Mouse (Mus musculus) liver, adult 2 months (tissue): ENCODE measurements around the gene Ncor1. TPM values are rescaled to one million over a fixed set of nuclear protein-coding genes. Genes with fewer than 3 reads are reported as not detected.
A peak's percentile ranks its signal among the peaks of the same experiment; 100 is the strongest.

Experiments
- DNase-seq: peaks from one replicate; pipeline ENCODE4 v3.0.0-alpha.2; 2011; ENCODE audit warnings: low read depth, low spot score; ENCODE audit errors: extremely low read depth
- H3K27ac ChIP-seq: fragments of 200-500 bp; replicated peaks from 2 replicates; pipeline ENCODE4 v1.5.1; 2012; ENCODE audit warnings: low read depth, mild to moderate bottlenecking, control low read depth, inconsistent platforms, low read length; ENCODE audit not compliant: insufficient read depth
- H3K27me3 ChIP-seq: fragments of 200-500 bp; 2 replicates; pipeline ENCODE4 v1.6.1; 2012; ENCODE audit warnings: mild to moderate bottlenecking, moderate library complexity, low read length, inconsistent platforms; ENCODE audit not compliant: control insufficient read depth, insufficient read depth
- H3K36me3 ChIP-seq: fragments of 200-500 bp; 2 replicates; pipeline ENCODE4 v1.6.1; 2012; ENCODE audit warnings: low read length, inconsistent platforms; ENCODE audit not compliant: control insufficient read depth, insufficient read depth
- H3K4me1 ChIP-seq: fragments of 200-500 bp; 2 replicates; pipeline ENCODE4 v1.6.1; 2011; ENCODE audit warnings: low read length; ENCODE audit not compliant: control insufficient read depth, insufficient read depth
- H3K4me3 ChIP-seq: fragments of 200-500 bp; 2 replicates; pipeline ENCODE4 v1.5.1; 2011; ENCODE audit warnings: low read depth, mild to moderate bottlenecking, control low read depth, low read length, moderate library complexity; ENCODE audit not compliant: insufficient read depth
- H3K79me2 ChIP-seq: fragments of 200-500 bp; 2 replicates; pipeline ENCODE4 v1.6.1; 2012; ENCODE audit warnings: inconsistent platforms, mild to moderate bottlenecking, low read length, moderate library complexity; ENCODE audit not compliant: control insufficient read depth, insufficient read depth
- H3K9ac ChIP-seq: fragments of 200-500 bp; 2 replicates; pipeline ENCODE4 v1.6.1; 2012; ENCODE audit warnings: low read depth, mild to moderate bottlenecking, control low read depth, inconsistent platforms, low read length
- CTCF ChIP-seq: fragments of 200-500 bp; IDR thresholded peaks from 2 replicates; pipeline ENCODE4 v1.5.1; 2011; ENCODE audit warnings: low read depth, low read length, control low read depth
- POLR2A ChIP-seq: fragments of 200-500 bp; IDR thresholded peaks from 2 replicates; pipeline ENCODE4 v1.6.1; 2011; ENCODE audit warnings: low read length, control low read depth; ENCODE audit not compliant: insufficient read depth; ENCODE audit errors: extremely low read depth
- WGBS: fragments of 180-500 bp; shearing (Covaris S2); methylation state at CpG from one replicate; pipeline ENCODE4 v1.1.7; 2018; 5-methylcytosine and 5-hydroxymethylcytosine counted together
- polyA plus RNA-seq: library from polyadenylated mRNA; depleted of rRNA; stranded (reverse); fragments of >200 nt; gene quantifications from 2 replicates; pipeline ENCODE4 v1.2.3, GENCODE M21; 2012
- total RNA-seq: library from RNA; depleted of rRNA; stranded (reverse); fragments of >200 nt; gene quantifications from 2 replicates; pipeline ENCODE4 v1.2.3, GENCODE M21; 2014

Ncor1 gene
- total and polyA plus RNA-seq, 2 experiments, result 46.8 to 51.4 TPM

DNA sequence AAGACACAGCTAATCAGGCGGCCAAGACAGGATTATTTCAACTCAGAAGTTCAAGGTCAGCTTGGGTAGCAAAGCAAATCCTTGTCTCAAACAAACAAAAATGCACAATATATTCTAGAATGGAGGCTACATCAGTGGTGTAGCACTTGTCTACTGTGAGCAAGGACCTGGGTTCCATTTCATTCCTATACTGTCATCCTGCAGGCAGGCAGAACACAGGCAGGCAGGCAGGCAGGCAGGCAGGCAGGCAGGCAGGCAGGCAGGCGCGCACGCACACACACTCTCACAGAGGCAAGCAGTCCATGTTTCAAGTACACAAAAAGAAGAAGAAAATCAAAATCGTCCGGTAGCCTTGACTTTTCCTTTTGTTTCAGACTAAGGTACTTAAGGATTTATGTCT, 9.4 kb downstream of the Ncor1 start:
- TF ChIP-seq POLR2A (no peak), CTCF (no peak)
- Histone ChIP-seq H3K36me3 (peaks cover 14% of the 10 kb centered on the region), H3K4me1 (peaks cover 10% of the 10 kb centered on the region; the same call in 1 of the 2 replicates), H3K79me2 (peaks cover 34% of the 10 kb centered on the region), H3K4me3 (no peak overlapping the region), H3K27ac (no peak overlapping the region), H3K9ac (0 out of 2 replicates have a peak overlapping the region, but pooled peaks have one; percentile 56), H3K27me3 (no peaks in the 10 kb centered on the region)
- no peak for DNase-seq
- 74% methylated on average over 6 of the region's 6 CpGs for WGBS

DNA sequence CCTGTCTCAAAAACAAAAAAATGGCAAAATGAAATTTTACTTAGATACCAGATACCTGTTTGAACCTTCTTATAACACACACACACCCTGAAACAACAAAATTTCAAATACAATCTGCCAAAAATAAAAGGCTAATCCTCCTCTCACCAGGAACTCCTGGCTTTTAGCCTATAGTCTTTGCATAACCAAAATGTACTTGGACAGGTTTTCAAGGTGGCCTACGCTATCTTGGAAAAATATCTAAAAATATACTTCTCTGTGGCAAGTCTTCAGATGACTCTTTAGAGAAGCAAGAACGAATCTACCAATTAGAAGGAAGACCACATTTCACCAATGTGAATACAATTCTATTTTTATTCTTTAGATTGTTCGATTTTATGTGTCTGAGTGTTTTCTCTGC, 12.5 kb downstream of the Ncor1 start:
- H3K4me3 ChIP-seq, result no peak overlapping the region
- no peak overlapping the region for H3K27ac ChIP-seq
- H3K27me3 ChIP-seq, result no peaks in the 10 kb centered on the region
- no peak overlapping the region for H3K9ac ChIP-seq
- peaks cover 7% of the 10 kb centered on the region; the same call in 1 of the 2 replicates for H3K4me1 ChIP-seq
- no peak for TF ChIP-seq POLR2A
- peaks cover 36% of the 10 kb centered on the region for H3K79me2 ChIP-seq
- no peak for DNase-seq
- WGBS, result 82% methylated on average over 3 of the region's 3 CpGs
- peaks cover 10% of the 10 kb centered on the region for H3K36me3 ChIP-seq

DNA sequence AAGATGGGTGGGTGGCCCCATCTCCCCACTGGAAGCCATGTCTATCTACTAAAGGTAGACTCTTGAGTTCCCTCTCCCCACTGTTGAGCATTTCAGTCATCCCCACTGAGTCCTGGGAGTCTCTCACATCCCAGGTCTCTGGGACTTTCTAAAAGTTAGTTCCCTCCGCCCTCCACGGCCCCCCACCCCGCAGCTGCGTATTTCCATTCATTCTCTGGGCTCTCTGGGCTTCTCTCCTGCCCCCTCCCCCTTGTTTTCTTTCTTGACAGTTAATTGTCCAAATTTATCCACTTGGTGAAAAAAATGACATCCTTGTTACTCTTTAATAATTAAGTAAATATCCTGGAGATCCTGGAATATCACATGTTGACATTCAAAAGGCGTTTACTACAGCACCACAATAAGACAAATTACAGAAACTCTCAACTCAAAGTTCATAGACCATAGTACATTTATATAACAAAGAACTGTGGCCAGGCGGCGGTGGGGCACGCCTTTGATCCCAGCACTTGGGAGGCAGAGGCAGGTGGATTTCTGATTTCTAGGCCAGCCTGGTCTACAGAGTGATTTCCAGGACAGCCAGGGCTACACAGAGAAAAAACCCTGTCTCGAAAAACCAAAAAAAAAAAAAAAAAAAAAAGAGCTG, 17.5 kb downstream of the Ncor1 start:
- H3K4me3 ChIP-seq, result no peak overlapping the region
- TF ChIP-seq POLR2A, result no peak
- no peak for TF ChIP-seq CTCF
- WGBS, result 60% methylated on average over 9 of the region's 9 CpGs
- no peak overlapping the region for H3K9ac ChIP-seq
- H3K4me1 ChIP-seq, result peaks cover 10% of the 10 kb centered on the region; the same call in 1 of the 2 replicates
- H3K79me2 ChIP-seq, result peaks cover 33% of the 10 kb centered on the region
- peak overlapping the region; percentile 82 for H3K27ac ChIP-seq
- DNase-seq, result peak; percentile 78
- H3K36me3 ChIP-seq, result peaks cover 5% of the 10 kb centered on the region; the same call in 1 of the 2 replicates
- H3K27me3 ChIP-seq, result no peaks in the 10 kb centered on the region

DNA sequence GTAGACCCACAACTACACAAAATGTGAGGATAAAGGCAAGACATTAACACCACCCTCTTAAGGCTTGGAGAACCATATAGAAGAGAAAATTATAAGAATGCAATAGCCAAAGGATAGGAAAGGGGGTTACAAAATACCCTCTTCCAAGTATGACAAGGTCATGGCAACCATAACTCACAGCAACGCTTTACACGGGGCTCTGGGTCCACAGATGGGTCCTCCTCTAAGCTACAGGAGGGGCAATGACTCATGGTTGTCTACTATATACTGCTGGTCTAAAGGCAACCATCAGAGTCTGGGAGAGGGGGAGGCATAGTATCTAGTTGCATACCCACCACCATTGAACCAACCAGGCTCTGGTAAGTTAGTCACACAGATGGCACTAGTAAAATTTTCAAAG, 26.1 kb downstream of the Ncor1 start:
- H3K4me3 ChIP-seq, result no peak overlapping the region
- peak overlapping the region; percentile 58 for H3K27ac ChIP-seq
- no peaks in the 10 kb centered on the region for H3K27me3 ChIP-seq
- peaks cover 22% of the 10 kb centered on the region for H3K4me1 ChIP-seq
- 91% methylated on average over 2 of the region's 2 CpGs for WGBS
- DNase-seq, result no peak
- peaks cover 16% of the 10 kb centered on the region; the same call in 1 of the 2 replicates for H3K79me2 ChIP-seq
- TF ChIP-seq POLR2A (no peak), CTCF (no peak)
- H3K9ac ChIP-seq, result no peak overlapping the region
- peaks cover 20% of the 10 kb centered on the region for H3K36me3 ChIP-seq

DNA sequence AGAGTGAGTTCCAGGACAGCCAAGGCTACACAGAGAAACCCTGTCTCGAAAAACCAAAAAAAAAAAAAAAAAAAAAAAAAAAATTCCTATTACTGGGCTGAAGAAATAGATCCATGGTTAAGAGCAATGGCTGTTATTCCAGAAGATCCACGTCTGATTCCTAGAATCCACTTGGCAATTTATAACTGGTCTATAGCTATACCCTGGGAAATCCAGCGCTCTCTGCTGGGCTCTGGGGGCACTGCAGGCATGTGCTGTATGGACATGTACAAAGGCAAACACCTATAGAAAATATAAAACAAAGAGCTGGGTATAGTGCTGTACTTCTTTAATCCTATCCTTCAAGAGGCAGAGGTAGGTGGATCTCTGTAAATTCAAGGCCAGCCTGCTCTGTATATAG, 31.2 kb downstream of the Ncor1 start:
- Histone ChIP-seq H3K4me1 (peaks cover 10% of the 10 kb centered on the region), H3K9ac (no peak overlapping the region), H3K4me3 (no peak overlapping the region), H3K27me3 (no peaks in the 10 kb centered on the region), H3K79me2 (peaks cover 15% of the 10 kb centered on the region; the same call in 1 of the 2 replicates), H3K27ac (no peak overlapping the region), H3K36me3 (peaks cover 24% of the 10 kb centered on the region)
- DNase-seq, result no peak
- TF ChIP-seq POLR2A, result no peak
- peak; percentile 62; the same call in 1 of the 2 replicates for TF ChIP-seq CTCF
- 63% methylated on average over 2 of the region's 3 CpGs for WGBS

DNA sequence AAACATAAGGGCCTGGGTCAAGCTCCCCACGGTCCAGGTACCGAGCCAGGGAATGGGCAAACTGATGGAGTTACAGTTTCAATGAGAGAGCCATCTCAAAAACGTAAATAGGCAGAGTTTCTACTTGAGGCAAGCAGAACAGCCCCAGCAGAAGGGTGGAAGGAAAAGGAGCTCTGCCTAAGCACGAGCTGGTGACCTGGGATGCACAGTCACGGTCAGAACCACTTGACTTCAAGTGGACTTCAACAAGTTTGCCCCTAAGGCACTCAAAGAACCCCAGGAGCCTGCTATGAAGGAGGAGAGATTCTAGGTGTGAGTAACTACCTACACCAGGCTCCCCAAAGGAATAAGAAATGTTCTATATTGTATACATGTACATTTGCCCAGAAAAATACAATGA, 32.1 kb downstream of the Ncor1 start:
- no peak for DNase-seq
- H3K36me3 ChIP-seq, result peaks cover 24% of the 10 kb centered on the region

More for the DNA sequence above, 32.1 kb downstream of the Ncor1 start:
- Histone ChIP-seq H3K27me3 (no peaks in the 10 kb centered on the region), H3K79me2 (peaks cover 14% of the 10 kb centered on the region; the same call in 1 of the 2 replicates), H3K27ac (no peak overlapping the region), H3K4me3 (no peak overlapping the region), H3K4me1 (peaks cover 4% of the 10 kb centered on the region; the same call in 1 of the 2 replicates), H3K9ac (no peak overlapping the region)
- TF ChIP-seq CTCF (no peak), POLR2A (no peak)
- 80% methylated on average over 5 of the region's 5 CpGs for WGBS
